Mouse (Mus musculus) cerebellum, postnatal 4 days (tissue): Measurements from ENCODE around the gene Nupr1.

ENCODE experiments used
- DNase-seq, 2 experiments: peaks; one replicate each; pipeline ENCODE4 v3.0.0; 2022; ENCODE audit warnings: low spot score in 2 of 2, mixed read lengths in 1 of 2

The Nupr1 gene

GRCm38 (mm10) chr7:126596414-126596813 is 34.2 kb downstream of the Nupr1 start:
- DNase-seq, result no peak

DNA sequence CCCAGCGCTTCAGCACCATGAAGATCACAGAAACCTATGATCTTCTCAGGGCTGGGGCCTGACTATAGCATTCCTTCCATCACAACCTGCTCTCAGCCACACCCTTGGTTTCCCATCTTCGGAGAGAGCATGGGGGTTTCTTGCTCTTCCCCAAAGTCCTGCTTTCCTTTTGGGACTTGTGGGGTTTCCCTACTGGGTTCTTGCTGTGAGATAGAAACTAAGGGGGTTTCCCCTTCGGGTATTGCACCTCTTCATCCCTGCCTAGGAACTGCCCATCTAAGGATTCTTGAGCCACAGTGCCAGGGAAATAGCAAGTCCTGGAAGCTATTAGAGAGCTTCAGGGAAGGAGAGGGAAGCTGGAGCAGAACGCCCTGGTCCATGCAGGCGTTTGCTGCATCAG is 34.8 kb downstream of the Nupr1 start:
- DNase-seq, result no peak

DNA sequence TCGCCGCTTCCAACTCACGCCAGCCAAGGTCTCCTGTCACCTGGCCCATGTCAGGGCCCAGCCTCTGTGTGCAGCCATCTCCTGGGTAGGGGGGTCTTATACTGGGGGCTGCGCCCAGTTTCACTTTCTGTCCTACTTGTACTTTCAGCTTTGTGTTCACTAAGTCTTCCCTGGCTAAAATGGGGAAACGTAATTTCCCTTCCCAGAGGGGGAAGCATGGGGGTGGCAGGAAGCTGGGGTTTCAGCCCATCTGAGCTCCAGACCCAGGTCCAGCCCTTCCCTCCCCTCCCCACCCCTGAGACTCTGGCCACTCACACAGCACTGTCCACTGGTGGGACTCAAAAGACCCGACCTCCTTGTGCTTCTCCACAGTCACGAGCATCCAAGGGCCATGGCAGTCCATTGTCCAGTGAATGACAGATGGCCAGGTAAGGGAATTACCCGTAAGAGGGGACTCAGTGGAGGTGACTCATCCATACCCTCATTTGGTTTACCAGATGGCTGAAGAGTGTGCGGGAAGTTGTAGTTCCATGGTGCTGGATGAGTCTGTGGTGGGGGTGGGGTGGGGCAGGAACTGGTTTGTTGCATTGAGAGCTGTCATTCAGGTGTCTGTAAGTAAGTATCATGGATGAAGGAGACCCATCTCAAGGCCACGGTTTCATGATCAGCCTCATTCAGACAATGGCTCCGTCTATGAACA is 35.6 kb downstream of the Nupr1 start, which contains the start of gene Il27:
TSS of gene Il27 (minus strand) at position 80 of the 700 bp plus-strand sequence.
- no peak for DNase-seq

DNA sequence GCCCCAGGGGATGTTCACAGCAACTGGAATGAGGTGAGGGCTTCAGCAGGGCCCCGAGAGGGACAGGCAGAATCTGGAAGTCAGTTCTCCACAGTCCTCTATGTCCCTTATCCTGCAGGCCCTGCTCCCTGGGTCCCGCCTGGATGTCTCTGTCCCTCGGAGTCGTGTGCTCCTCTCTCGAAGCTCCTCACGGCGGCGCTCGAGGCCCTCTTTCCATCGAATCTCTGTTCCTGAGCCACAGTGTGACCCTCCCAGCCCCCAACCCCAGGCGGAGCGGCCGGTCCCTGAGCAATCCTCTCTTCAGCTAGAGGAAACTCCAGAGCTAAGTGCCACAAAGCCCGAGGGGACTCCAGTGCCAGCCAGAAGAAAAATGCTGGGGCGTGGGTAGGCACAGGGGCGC is 42.9 kb downstream of the Nupr1 start:
- DNase-seq, result peak; percentile 46 to 67

- no peak for DNase-seq
These were observed 43.8 kb downstream of the Nupr1 start for GRCm38 (mm10) chr7:126586839-126587238.

- DNase-seq, result no peak
These were observed 44.9 kb downstream of the Nupr1 start, which contains the start of gene Cln3 for GRCm38 (mm10) chr7:126585717-126586116. Gene Cln3, minus strand, starts transcription at chr7:126585817.

GRCm38 (mm10) chr7:126584506-126584977 is 46.1 kb downstream of the Nupr1 start, which contains the start of gene Apobr:
Gene Apobr, plus strand, starts transcription at chr7:126584942.
- no peak for DNase-seq

DNA sequence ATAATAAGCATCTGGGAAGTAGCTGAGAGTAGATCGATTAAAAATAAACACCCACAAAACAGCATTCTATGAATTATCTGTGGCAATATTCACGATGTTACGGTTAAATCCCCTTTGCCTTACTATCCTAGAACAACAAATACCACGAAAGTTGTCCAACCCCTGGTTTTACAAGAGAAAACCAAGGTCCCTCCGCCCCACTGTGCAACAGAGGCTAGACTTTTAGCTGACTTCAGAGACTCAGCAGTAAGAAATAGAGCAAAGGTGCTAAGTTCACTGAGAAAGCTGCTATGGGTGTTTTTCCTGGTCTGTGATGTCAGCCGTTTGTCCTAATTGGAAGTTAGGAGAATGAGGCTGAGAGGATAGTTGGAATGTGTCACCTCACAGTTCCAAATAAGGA is 46.9 kb downstream of the Nupr1 start:
- no peak for DNase-seq

- peak; percentile 62 to 78 for DNase-seq
These were observed 47.4 kb downstream of the Nupr1 start for GRCm38 (mm10) chr7:126583251-126583709.

DNA sequence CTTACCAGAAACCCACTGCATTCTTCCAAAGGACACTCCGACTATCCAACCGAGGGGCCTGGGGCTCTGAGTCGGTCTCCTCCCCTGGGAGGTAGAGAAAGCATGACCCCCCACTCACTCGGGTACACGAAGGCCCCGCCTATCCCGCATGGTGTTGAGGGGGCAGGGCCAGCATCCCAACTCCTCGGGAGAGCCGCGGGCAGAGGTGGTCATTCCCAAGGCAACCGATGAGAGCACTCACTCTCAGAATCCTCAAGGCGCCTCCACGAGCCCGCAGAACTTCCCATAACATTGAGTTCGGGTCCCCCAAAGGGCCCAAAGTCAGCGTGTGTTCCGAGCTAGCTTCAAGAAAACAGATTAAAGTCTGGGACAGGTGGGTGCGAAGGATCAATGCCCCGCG is 47.9 kb downstream of the Nupr1 start:
- DNase-seq, result no peak

DNA sequence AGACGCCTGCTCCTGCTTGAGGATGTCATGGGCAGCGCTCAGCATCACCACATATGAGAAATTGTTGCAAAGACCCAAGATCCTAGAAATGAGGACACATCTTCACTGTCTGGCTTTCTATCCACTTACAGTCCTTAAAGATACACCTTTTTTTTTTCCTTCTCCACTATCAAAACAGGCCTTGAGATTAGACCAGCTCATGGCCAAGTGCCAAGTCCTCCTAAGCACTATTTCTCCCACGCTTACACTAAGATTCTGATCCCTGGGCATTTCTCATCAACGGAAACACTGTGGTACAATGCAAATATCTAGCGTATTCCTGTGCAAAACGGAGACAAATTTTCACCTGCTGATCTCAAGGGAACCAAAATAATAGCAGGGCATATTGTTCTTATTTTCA is 49.0 kb downstream of the Nupr1 start:
- no peak for DNase-seq

DNA sequence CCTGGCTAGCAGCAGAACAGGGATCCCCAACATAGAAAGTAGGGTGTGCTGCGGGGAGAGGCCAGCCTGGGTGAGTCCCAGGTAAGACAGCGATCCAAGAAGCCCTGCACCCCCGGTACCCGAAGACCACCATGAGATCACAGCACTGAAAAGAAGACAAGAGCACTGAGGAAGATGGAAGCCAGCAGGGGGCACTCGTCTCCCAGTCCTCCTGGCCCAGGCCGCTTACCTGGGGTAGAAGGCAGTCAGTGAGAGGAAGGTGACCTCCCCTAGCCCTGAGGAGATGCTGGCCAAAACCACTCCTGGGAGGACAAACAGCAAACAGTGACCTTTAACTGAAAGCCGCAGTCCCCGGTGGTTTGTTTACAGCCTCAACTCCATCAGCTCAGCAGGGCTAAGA is 51.5 kb downstream of the Nupr1 start:
- DNase-seq, result no peak

- DNase-seq, result peak in 1 of 2 experiments; percentile 41
These were observed 53.7 kb downstream of the Nupr1 start for GRCm38 (mm10) chr7:126576946-126577345.
